Mouse (Mus musculus) heart, embryonic 14.5 days (tissue): ENCODE results near the gene Sgpp2. TPM values are rescaled to one million over a fixed set of nuclear protein-coding genes. Genes with fewer than 3 reads are reported as not detected.

Experiments
- ATAC-seq: fragments of 200-750 bp; cut with Nextera tagmentation; 2 replicates; pipeline ENCODE4 v1.8.0; 2017; ENCODE audit warnings: low read depth, moderate TSS enrichment; ENCODE audit not compliant: insufficient number of reproducible peaks, insufficient read depth, low FRiP score
- H3K27ac ChIP-seq, 2 experiments: fragments of 200-500 bp in 1 of 2; fragments of 300-500 bp in 1 of 2; sonication (generic) in 1 of 2; replicated peaks in 1 of 2; 2 replicates each; pipeline ENCODE4 v1.5.1; 2012 to 2014; ENCODE audit warnings: low read depth in 2 of 2, low read length in 2 of 2, control low read depth in 1 of 2, mild to moderate bottlenecking in 1 of 2, mixed read lengths in 1 of 2; ENCODE audit not compliant: control insufficient read depth in 1 of 2, insufficient read depth in 1 of 2
- H3K27me3 ChIP-seq: fragments of 300-500 bp; sonication (generic); 2 replicates; pipeline ENCODE4 v1.6.1; 2014; ENCODE audit warnings: mild to moderate bottlenecking, low read length, control low read depth; ENCODE audit not compliant: control insufficient read depth, insufficient read depth
- H3K36me3 ChIP-seq: fragments of 300-500 bp; sonication (generic); 2 replicates; pipeline ENCODE4 v1.6.1; 2014; ENCODE audit warnings: mild to moderate bottlenecking, control low read depth, low read length, mixed read lengths; ENCODE audit not compliant: control insufficient read depth, insufficient read depth
- H3K4me1 ChIP-seq, 2 experiments: fragments of 200-500 bp in 1 of 2; fragments of 300-500 bp in 1 of 2; sonication (generic) in 1 of 2; 2 replicates each; pipeline ENCODE4 v1.6.1; 2012 to 2014; ENCODE audit warnings: low read length in 2 of 2, control low read depth in 1 of 2, mixed read lengths in 1 of 2; ENCODE audit not compliant: control insufficient read depth in 2 of 2, insufficient read depth in 2 of 2
- H3K4me2 ChIP-seq: fragments of 300-500 bp; sonication (generic); 2 replicates; pipeline ENCODE4 v1.6.1; 2014; ENCODE audit warnings: mild to moderate bottlenecking, low read length
- H3K4me3 ChIP-seq, 2 experiments: fragments of 200-500 bp in 1 of 2; fragments of 300-500 bp in 1 of 2; sonication (generic) in 1 of 2; 2 replicates each; pipeline ENCODE4 v1.5.1; 2012 to 2014; ENCODE audit warnings: low read length in 2 of 2, mild to moderate bottlenecking in 2 of 2, control low read depth in 1 of 2, low read depth in 1 of 2, moderate library complexity in 1 of 2; ENCODE audit not compliant: control insufficient read depth in 1 of 2, insufficient read depth in 1 of 2
- H3K9ac ChIP-seq: fragments of 300-500 bp; sonication (generic); 2 replicates; pipeline ENCODE4 v1.6.1; 2014; ENCODE audit warnings: mild to moderate bottlenecking, low read length
- H3K9me3 ChIP-seq: fragments of 300-500 bp; sonication (generic); 2 replicates; pipeline ENCODE4 v1.6.1; 2016; ENCODE audit warnings: low read length, control low read depth; ENCODE audit not compliant: control insufficient read depth
- WGBS: fragments of 180-500 bp; shearing (Covaris S2); extraction: QIAGEN DNeasy Blood & Tissue Kit; methylation state at CpG from one replicate; pipeline ENCODE4 v1.1.7; 2014; 5-methylcytosine and 5-hydroxymethylcytosine counted together
- polyA plus RNA-seq: library from polyadenylated mRNA; unstranded; fragments of >200 nt; fragmentation: Nextera tagmentation; extraction: Ambion mirVana; gene quantifications from 2 replicates; pipeline ENCODE4 v1.2.1, GENCODE M21; 2014

The Sgpp2 gene
- polyA plus RNA-seq, 1 experiment from 2014 or later = 0.20 TPM

- ATAC-seq = no peak
Observed at GRCm38 (mm10) chr1:78322098-78322778, 12.1 kb downstream of the Sgpp2 start.

DNA sequence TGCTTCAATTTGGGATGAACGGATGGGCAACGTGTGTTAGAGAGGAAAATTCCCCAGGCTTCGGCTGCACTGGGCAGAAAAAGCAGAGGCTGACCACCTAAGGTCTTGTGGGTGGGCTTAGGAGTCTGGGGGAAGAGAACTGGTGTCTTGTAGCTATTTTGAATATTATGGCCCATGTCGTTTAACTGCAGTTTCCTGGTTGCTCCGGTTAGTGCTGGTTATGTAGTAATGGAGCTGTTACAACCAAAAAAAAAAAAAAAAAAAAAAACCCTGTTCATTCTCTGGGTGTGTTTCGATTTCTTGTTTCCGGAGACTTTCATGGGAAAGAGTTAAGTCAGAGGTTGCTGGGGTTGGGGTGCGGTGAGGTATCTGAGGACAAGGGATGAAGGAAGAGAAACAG lies 12.7 kb downstream of the Sgpp2 start:
- WGBS = 82% methylated on average over 8 of the region's 8 CpGs
- H3K9me3 ChIP-seq = no peaks in the 10 kb centered on the region
- H3K4me1 ChIP-seq = no peaks in the 10 kb centered on the region
- no peak for ATAC-seq
- H3K27ac ChIP-seq = no peak overlapping the region
- H3K9ac ChIP-seq = no peak overlapping the region
- H3K4me3 ChIP-seq = no peak overlapping the region
- no peak overlapping the region for H3K4me2 ChIP-seq
- H3K36me3 ChIP-seq = no peaks in the 10 kb centered on the region
- H3K27me3 ChIP-seq = no peaks in the 10 kb centered on the region

More at GRCm38 (mm10) chr1:78322098-78322778, 12.1 kb downstream of the Sgpp2 start:
- 52% methylated on average over 7 of the region's 7 CpGs for WGBS
- Histone ChIP-seq H3K36me3 (no peaks in the 10 kb centered on the region), H3K9me3 (no peaks in the 10 kb centered on the region), H3K4me2 (no peak overlapping the region), H3K4me1 (no peaks in the 10 kb centered on the region), H3K9ac (no peak overlapping the region), H3K4me3 (no peak overlapping the region), H3K27ac (no peak overlapping the region), H3K27me3 (no peaks in the 10 kb centered on the region)

DNA sequence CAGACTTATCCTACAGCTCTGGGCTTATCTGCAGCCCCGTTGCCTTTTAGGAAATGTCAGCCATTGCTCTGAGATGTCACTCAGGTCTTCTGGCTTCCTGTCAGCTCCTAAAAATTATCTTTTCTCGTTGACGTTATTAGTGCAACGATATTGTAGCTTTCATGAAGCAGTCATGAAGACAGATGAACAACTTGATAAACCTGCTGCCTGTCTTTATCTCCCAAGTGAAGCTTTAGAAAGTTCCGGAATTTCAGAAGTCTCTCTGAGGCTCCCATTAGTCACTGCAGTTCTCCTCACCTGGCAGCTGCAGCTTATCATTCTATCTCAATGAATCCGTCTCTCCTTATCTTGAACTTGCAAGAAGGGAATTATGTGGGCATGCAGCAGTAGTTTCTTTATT lies 13.9 kb downstream of the Sgpp2 start:
- H3K4me3 ChIP-seq = no peak overlapping the region
- H3K27me3 ChIP-seq = no peaks in the 10 kb centered on the region
- ATAC-seq = no peak
- no peak overlapping the region for H3K9ac ChIP-seq
- no peak overlapping the region for H3K27ac ChIP-seq
- H3K9me3 ChIP-seq = no peaks in the 10 kb centered on the region
- 29% methylated on average over 6 of the region's 6 CpGs for WGBS
- no peak overlapping the region for H3K4me2 ChIP-seq
- H3K4me1 ChIP-seq = peaks cover 0 to 6% of the 10 kb centered on the region in 2 experiments; a peak in 3 of 4 replicates
- no peaks in the 10 kb centered on the region for H3K36me3 ChIP-seq

- no peak overlapping the region for H3K4me3 ChIP-seq
- 66% methylated on average over 6 of the region's 6 CpGs for WGBS
- no peaks in the 10 kb centered on the region for H3K36me3 ChIP-seq
- no peak for ATAC-seq
- no peaks in the 10 kb centered on the region for H3K27me3 ChIP-seq
- H3K27ac ChIP-seq = no peak overlapping the region
- no peak overlapping the region for H3K4me2 ChIP-seq
- no peaks in the 10 kb centered on the region for H3K9me3 ChIP-seq
- H3K4me1 ChIP-seq = peaks cover 0 to 6% of the 10 kb centered on the region in 2 experiments; a peak in 3 of 4 replicates
- H3K9ac ChIP-seq = no peak overlapping the region
Observed at GRCm38 (mm10) chr1:78325851-78326250, 15.7 kb downstream of the Sgpp2 start.

DNA sequence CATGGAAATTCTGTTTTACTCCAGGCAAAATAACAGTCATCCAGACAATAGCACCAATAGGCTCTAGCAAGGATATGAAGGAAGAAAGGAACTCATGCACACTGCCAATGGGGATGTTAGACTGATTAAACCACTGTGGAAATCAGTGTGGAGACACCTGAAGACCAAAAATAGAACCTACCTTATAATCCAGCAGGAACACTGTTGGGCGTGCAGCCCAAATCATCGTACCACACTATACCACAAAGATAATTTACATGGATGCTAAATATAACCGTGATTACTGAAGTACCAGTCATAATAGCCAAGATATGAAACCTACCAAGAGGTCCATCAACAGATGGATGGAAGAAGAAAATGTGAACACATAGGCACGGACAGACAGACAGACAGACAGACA lies 18.5 kb downstream of the Sgpp2 start:
- 35% methylated on average over 4 of the region's 4 CpGs for WGBS
- H3K4me1 ChIP-seq = peaks cover 0 to 6% of the 10 kb centered on the region in 2 experiments; a peak in 3 of 4 replicates
- no peaks in the 10 kb centered on the region for H3K9me3 ChIP-seq
- no peak overlapping the region for H3K4me3 ChIP-seq
- H3K27ac ChIP-seq = no peak overlapping the region
- no peak for ATAC-seq
- H3K27me3 ChIP-seq = no peaks in the 10 kb centered on the region
- H3K36me3 ChIP-seq = no peaks in the 10 kb centered on the region
- no peak overlapping the region for H3K4me2 ChIP-seq
- no peak overlapping the region for H3K9ac ChIP-seq

DNA sequence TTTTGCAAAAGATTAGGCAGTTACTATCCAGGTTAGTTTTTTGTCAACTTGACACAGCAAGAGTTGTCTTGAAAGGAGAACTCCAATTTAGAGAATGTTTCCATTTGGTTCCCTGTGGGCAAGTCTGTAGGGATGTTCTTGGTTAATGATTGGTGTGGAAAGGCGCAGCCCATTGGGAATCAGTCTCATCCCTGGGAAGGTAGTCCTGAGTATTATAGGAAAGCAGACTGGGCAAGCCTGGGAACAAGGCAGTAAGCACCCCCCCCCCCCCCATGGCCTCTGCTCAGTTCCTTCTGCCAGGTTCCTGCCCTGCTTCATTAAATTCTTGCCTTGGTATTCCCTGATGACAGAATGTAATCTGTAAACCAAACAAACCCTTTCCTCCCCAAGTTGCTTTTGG lies 19.7 kb downstream of the Sgpp2 start:
- 89% methylated on average over 1 of the region's 1 CpGs for WGBS
- ATAC-seq = no peak
- no peak overlapping the region for H3K4me2 ChIP-seq

GRCm38 (mm10) chr1:78330620-78331158 lies 20.5 kb downstream of the Sgpp2 start:
- H3K27ac ChIP-seq = no peak overlapping the region
- ATAC-seq = no peak
- 86% methylated on average over 5 of the region's 5 CpGs for WGBS
- H3K27me3 ChIP-seq = no peaks in the 10 kb centered on the region
- peaks cover 0 to 6% of the 10 kb centered on the region in 2 experiments; a peak in 3 of 4 replicates for H3K4me1 ChIP-seq
- no peak overlapping the region for H3K4me3 ChIP-seq
- no peaks in the 10 kb centered on the region for H3K9me3 ChIP-seq
- no peak overlapping the region for H3K9ac ChIP-seq
- H3K4me2 ChIP-seq = no peak overlapping the region
- no peaks in the 10 kb centered on the region for H3K36me3 ChIP-seq

More for the DNA sequence above, 19.7 kb downstream of the Sgpp2 start:
- no peak overlapping the region for H3K9ac ChIP-seq
- no peaks in the 10 kb centered on the region for H3K9me3 ChIP-seq
- no peaks in the 10 kb centered on the region for H3K36me3 ChIP-seq
- no peak overlapping the region for H3K4me3 ChIP-seq
- no peaks in the 10 kb centered on the region for H3K27me3 ChIP-seq
- H3K4me1 ChIP-seq = peaks cover 0 to 6% of the 10 kb centered on the region in 2 experiments; a peak in 3 of 4 replicates
- no peak overlapping the region for H3K27ac ChIP-seq
